Mouse (Mus musculus): ENCODE results near the gene Lair1.
"Not testable (repeated sequence)": the region's sequence is repeated elsewhere in the genome, so short reads cannot be mapped to it uniquely, and the experiment has no call there.

Gene Lair1

DNA sequence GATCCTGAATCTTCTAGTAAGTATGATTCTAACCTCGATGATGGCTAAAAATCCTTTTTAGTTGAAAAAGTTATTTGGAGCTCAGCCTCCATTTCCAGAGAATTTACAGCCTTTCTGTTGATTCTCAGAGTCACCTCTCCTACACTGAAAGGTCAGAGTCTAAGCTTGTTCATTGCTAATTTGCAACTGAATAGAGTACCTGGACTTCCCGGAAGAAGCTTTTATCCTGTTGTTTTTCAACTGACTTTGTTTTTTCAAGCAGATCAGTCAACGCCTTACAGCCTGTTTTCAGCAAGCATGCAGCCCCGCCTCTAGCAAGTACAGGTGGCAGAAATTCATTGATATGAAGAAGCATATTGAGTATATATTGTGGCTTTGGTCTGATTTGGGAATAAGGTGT, 59.0 kb downstream of the Lair1 start:
- in situ Hi-C loops (cut with MboI, MseI): not testable (repeated sequence)

DNA sequence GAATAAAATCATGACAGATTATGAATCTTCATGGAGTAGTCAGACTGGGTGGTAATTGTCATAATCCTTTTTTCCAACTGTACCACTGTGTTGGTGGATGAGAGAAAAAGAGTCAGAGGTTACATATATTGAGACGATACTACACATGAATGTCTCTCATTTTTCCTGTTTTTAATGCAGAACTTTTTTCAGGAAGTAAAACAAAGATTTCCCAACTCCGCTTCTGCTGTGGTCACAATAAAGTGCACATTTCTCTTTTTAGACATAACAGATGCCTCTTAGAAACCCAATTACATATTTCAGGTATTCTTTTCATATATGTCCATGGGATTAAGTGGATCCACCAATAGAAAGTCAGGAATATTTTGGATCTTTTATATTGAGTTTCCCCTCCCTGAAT, 101.0 kb downstream of the Lair1 start:
- in situ Hi-C loops (cut with MboI, MseI): no loop called here

DNA sequence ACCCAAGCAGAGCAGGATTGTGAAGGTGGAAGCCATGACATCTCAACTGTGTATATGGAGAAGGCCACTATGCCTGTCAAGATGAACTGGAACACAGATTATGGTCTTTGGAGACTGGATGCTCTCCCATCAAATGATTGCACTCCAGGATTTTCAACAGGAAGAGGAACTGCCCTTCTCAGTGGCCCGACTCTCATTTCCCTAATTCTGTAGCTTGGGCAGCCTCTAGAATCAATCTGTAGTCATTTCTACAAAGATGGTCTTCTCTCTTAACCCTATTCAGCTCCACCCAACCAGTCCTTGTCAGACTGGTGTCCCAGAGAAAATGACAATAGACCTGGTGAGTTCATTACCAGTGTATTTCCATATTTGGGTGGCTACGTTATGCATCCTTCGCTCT, 105.6 kb downstream of the Lair1 start:
- in situ Hi-C loops (cut with MboI, MseI): no loop called here
